Comparison of ENCODE assay signal across 8 mouse cellular contexts in the genomic region with DNA sequence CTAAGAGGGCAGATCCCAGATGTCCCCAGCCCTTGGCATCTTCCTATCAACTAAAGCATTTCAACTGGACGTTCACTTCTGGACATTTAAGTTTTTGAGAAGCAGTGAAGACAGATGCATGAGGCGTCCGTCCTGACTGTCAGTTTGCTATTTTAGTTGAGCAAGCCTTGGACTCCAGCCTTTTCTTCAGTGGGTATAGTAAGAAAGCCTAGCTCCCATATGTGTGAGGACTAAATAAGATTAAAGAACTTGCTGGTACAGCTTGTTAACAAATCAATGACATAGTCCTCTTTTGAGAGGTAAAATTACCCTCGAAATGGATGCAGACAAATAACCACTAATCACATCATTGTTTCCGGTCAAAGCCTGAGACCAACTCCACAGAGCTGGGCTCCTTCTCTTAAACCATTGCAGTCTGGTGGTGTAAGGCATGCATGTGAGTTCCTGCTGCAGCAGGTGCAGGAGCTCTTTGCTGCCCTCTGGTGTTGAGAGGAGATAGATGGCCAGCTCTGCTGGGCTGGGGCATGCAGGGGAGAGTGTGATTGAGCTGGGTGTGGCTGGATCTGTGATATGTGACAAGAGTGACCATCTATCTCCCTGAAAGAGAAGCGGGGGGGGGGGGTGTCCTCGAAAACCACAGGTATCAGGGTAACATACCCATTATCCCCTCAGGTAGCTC. TPM values are rescaled to one million over a fixed set of nuclear protein-coding genes. Genes with fewer than 3 reads are reported as not detected.
DNase-seq lines count a peak whose midpoint lies in the region; ATAC-seq and TF ChIP-seq lines count a peak whose summit lies in the region.

No protein-coding gene starts in this region.

- no peaks in the 10 kb centered on the region for H3K27me3 ChIP-seq in hindbrain, embryonic 11.5 days (ENCODE audit: control insufficient read depth, insufficient read depth, low read length)
- H3K27me3 ChIP-seq in lung, postnatal 0 days (replicated peaks; ENCODE audit: insufficient read depth, low read length) = no peaks in the 10 kb centered on the region

- 53% methylated on average over 7 of the region's 7 CpGs for WGBS in hindbrain, embryonic 11.5 days
- 35% methylated on average over 7 of the region's 7 CpGs for WGBS in lung, postnatal 0 days

- H3K4me2 ChIP-seq in hindbrain, embryonic 11.5 days (replicated peaks; ENCODE audit: low read depth, low read length) = no peak overlapping the region
- no peak overlapping the region for H3K4me2 ChIP-seq in lung, postnatal 0 days (replicated peaks; ENCODE audit: low read depth, low read length)

- H3K9me3 ChIP-seq in hindbrain, embryonic 11.5 days (ENCODE audit: control insufficient read depth, low read length) = no peaks in the 10 kb centered on the region
- H3K9me3 ChIP-seq in lung, postnatal 0 days (ENCODE audit: low read length) = no peaks in the 10 kb centered on the region

- no peak overlapping the region for H3K27ac ChIP-seq in hindbrain, embryonic 11.5 days (ENCODE audit: low read depth, low read length)
- H3K27ac ChIP-seq in lung, postnatal 0 days (ENCODE audit: low read length) = no peak overlapping the region

- no peak for TF ChIP-seq EP300 in lung, postnatal 0 days (IDR thresholded peaks at IDR 0.05)

- no peak overlapping the region for H3K9ac ChIP-seq in hindbrain, embryonic 11.5 days (ENCODE audit: low read depth, low read length)
- no peak overlapping the region for H3K9ac ChIP-seq in lung, postnatal 0 days (replicated peaks; ENCODE audit: low read depth)

- peak; percentile 94 for TF ChIP-seq CTCF in lung, postnatal 0 days (IDR thresholded peaks at IDR 0.05)

- H3K4me1 ChIP-seq in hindbrain, embryonic 11.5 days (replicated peaks; ENCODE audit: control insufficient read depth, insufficient read depth, low read length) = no peaks in the 10 kb centered on the region
- no peaks in the 10 kb centered on the region for H3K4me1 ChIP-seq in lung, postnatal 0 days (ENCODE audit: insufficient read depth, low read depth, low read length)

- H3K4me3 ChIP-seq in hindbrain, embryonic 11.5 days (ENCODE audit: low read depth, low read length) = no peak overlapping the region
- no peak overlapping the region for H3K4me3 ChIP-seq in lung, postnatal 0 days (ENCODE audit: low read depth, low read length)

- peak; percentile 99 for ATAC-seq in frontal cortex, adult (ENCODE audit: low TSS enrichment)
- peak; percentile 91 for ATAC-seq in hindbrain, embryonic 11.5 days (ENCODE audit: low FRiP score)
- peak; percentile 94 for ATAC-seq in lung, postnatal 0 days

- DNase-seq in MN1 (ENCODE audit: low spot score) = peak; percentile 84
- DNase-seq in cerebellum, adult 8-10 months = peak; percentile 68
- peak; percentile 86 for DNase-seq in hindbrain, embryonic 11.5 days (ENCODE audit: low spot score)
- peak; percentile 46 to 71 for DNase-seq in layer of hippocampus, postnatal 10 days (ENCODE audit: low spot score in 2 of 2)
- peak; percentile 85 for DNase-seq in lung, postnatal 0 days (ENCODE audit: low spot score)
- DNase-seq in retina, adult 2 months (ENCODE audit: low read depth, low spot score) = peak; percentile 53
- peak; percentile 75 for DNase-seq in thymus, postnatal 14 days

- H3K36me3 ChIP-seq in hindbrain, embryonic 11.5 days (ENCODE audit: control insufficient read depth, insufficient read depth, low read length) = no peaks in the 10 kb centered on the region
- H3K36me3 ChIP-seq in lung, postnatal 0 days (ENCODE audit: insufficient read depth, low read length) = no peaks in the 10 kb centered on the region

RNA-seq across cellular contexts. Expression of gene Prcp, which starts 29.2 kb away (rescaled TPM):
- polyA plus RNA-seq in hindbrain, embryonic 11.5 days (2014; fragmentation: Nextera tagmentation; extraction: Ambion mirVana) = 19.8 and 26.3 TPM in 2 replicates
- 10 to 100 TPM; 15.3 TPM for total RNA-seq in layer of hippocampus, postnatal 10 days (2021)
- 30.0 and 34.9 TPM in 2 replicates for polyA plus RNA-seq in lung, postnatal 0 days (2015; fragmentation: Nextera tagmentation; extraction: Ambion mirVana)

RNA-seq across cellular contexts. Expression of gene Ddias, which starts 29.5 kb away (rescaled TPM):
- polyA plus RNA-seq in hindbrain, embryonic 11.5 days (2014; fragmentation: Nextera tagmentation; extraction: Ambion mirVana) = 18.2 and 23.3 TPM in 2 replicates
- 1 to 10 TPM; 1.8 to 2.0 TPM for total RNA-seq in layer of hippocampus, postnatal 10 days (2021)
- polyA plus RNA-seq in lung, postnatal 0 days (2015; fragmentation: Nextera tagmentation; extraction: Ambion mirVana) = 1.1 and 1.5 TPM in 2 replicates
